Mouse (Mus musculus): ENCODE results near the gene Vtn.

DNA sequence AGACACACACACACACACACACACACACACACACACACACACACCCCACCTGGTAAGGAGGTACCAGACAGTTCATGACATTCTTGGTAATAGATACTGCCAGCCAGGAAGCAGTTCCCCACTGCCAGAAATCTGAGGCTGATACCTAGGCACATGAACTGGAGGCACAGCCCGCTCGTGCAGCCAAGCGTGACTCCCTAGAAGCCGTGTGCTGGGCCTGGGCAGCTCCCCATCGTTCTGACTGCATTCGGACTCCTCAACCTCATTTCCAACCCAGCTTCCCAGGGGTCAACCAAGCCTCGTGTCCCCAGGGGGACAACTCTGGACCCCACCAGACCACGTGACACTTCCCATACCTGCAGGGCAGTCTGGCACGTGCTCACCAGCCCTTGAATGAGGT lies 29.8 kb downstream of the Vtn start:
- TF ChIP-seq EP300 (IDR thresholded peaks at IDR 0.05), result no peak
- TF ChIP-seq CTCF (IDR thresholded peaks at IDR 0.05), result no peak
